Mouse (Mus musculus) kidney, postnatal 36 days (tissue): ENCODE data around the gene Gm10142.
"Not testable (repeated sequence)": the region's sequence is repeated elsewhere in the genome, so short reads cannot be mapped to it uniquely, and the experiment has no call there.

Source experiments
- DNase-seq, 2 experiments: peaks; one replicate each; pipeline ENCODE4 v3.0.0; 2021 to 2022; ENCODE audit warnings: mixed read lengths in 2 of 2

Gene Gm10142

DNA sequence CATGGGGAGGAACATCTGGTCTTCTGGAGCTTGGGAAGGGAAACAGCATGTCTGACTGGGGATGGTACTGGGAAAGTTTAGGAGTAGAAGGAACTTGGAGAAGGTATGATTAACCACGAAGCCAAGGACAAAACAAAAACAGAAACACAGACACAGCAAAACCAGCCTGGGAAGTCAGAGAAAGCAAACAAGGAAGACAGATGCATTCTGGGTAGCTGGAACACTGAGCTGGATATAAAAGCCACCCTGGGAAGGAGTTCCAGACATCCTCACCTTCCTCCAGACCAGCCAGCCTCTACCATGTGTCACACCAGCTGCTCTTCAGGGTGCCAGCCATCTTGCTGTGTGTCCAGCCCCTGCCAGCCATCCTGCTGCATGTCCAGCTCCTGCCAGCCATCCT is at the start of gene Gm10142:
Gm10142 (plus strand) TSS at position 301 of the 400 bp plus-strand sequence.
- no peak for DNase-seq

DNA sequence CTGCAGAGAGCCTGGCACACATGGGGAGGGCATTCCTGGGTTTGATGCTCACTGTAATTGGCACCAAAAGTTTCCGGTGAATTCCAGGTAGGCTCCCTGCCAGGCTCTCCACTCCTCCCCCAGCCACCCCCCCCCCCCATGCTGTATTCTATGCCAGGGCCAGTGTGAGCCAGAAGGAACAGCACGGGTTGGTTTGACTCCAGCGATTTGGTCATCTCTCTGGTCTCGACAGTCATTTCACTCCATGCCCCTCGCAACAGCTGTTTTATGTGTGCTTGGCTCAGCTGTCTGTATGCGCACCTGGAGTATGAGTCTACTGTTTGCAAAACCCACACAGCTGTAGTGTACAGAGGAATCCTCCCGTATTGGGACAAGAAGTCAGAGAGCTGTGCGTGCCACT is 49.3 kb upstream of the Gm10142 start:
- no peak for DNase-seq

DNA sequence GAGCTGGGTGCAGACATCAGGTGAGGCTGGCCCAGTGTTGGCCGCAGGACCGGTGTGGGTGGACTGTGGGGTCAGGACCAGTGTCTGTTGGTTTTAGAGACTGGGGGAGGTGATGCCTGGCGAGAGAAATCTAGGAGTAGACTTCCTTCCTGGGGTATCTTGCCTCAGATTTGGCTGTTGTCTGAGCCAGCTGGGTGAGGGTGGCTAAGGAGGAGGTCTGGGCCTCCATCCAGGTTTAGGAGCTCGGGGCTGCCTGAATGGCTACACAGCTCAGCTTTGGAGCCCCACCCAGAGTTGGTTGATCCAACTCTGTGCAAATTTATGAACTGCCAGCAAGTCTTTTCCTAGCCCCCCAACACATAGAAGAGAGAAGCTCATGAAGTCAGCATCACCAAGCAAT is 48.2 kb upstream of the Gm10142 start:
- DNase-seq, result no peak

DNA sequence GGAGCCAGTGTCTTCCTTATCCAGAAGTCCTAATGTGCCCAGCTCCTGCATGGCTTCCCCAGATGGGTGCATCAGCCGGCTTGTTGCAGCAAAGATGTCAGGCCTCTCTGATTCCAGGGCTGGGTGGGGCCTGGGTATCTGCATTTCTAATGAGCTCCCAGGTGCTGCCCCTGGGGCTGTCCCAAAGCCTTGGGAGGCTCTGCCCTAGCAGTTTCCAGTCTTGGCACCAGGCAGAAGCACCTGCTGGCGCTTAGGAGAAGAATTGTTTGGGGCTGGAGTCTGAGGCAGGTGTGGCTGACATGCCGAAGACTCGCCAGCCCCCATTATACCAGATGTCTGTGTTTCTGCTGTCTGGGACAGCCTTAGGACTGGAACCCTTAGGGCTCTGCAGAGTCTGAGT is 44.9 kb upstream of the Gm10142 start:
- DNase-seq, result no peak

DNA sequence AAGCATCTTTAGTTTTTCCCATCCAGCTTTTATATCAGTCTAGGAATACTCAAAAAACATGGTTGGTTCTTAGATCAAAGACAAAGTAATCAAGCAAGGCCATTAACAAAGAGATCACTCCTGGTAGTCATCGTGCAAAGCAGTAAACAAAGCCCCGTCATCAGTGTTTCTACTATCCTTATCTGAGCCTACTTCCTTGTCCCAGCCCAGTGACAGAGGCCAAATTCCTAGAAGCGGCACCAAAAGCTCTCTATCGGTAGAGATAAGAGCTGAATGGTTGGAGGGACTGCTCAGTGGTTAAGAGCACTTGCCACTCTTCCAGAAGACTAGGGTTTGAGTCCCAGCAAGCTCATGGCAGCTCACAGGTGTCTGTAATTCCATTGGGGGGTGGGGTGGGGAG is 44.1 kb upstream of the Gm10142 start:
- no peak for DNase-seq

DNA sequence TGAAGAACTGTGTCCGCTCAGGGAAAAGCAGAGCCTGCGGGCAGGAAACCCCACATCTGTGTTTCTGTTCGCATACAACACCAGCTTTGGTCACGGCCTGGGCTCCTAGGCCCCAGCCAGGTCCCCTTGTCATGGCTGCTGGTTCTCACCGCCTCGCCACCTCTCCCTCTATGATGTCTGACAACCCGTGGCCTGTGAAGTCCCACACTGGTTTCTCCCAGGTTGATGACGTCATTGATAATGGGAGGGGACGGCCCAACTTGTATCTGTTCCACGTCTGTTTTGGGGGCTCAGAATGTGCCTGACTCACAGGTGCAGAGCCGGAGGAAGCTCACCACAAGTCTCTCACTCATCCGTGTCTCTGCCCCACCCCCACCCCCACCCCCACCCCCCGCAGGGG is 41.8 kb upstream of the Gm10142 start:
- no peak for DNase-seq

DNA sequence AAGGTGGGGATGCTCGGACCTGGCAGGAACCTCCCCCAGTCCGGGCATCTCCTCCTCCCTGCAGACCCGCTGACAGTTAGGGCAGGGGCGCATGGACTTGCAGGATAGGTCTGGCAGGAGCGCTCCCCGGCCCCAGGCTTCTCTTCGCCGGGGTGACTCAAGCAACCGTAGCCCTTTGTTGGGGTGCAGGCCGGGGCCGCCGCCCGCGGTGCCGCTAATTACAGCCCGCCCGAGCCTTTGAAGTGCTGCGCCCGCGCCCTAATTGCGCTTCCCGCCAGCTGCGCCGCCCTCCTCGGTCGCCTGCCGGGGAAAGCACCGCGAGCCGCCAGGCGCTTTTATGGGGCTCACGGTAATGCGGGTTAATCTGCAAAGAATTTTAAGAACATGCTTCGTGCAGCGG is 38.0 kb upstream of the Gm10142 start:
- DNase-seq, result no peak

DNA sequence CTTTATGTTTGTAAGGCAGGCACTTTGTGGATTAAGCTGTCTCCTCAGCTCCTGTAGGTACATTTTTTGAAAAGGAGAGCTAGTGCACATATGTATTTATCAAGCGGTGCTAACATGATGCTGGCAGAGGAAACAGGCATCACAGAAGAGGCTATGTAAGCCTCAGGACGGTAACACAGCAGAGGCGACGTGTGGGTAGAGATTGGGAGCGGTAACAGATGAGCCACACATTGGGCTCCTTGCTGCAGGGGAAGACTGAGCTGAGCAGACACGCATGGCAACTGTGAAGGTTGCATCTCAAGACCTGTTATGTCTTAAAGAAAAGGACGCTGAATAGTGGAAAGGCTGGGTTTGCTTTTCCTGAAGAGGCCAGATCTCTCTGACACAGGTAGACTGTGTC is 32.6 kb upstream of the Gm10142 start:
- no peak for DNase-seq

DNA sequence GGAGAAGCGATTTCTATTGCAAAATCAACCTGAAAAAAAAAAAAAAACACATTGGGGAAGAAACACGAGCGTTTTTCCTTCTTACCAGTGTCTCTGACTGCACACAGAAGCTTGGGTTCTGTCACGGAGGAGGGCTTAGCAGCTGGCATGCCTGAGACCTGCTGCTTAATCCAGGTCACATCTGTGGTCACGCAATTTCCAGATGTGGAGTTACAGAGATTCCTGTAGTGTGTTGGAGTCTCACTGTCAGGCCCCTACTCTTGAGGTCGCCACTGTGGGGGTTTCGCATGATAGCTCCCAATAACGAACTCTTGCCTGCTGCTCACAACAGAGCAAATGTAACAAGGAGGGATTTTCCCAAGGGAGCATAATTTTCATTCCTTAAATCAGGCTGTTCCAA is 31.4 kb upstream of the Gm10142 start:
- DNase-seq, result no peak

DNA sequence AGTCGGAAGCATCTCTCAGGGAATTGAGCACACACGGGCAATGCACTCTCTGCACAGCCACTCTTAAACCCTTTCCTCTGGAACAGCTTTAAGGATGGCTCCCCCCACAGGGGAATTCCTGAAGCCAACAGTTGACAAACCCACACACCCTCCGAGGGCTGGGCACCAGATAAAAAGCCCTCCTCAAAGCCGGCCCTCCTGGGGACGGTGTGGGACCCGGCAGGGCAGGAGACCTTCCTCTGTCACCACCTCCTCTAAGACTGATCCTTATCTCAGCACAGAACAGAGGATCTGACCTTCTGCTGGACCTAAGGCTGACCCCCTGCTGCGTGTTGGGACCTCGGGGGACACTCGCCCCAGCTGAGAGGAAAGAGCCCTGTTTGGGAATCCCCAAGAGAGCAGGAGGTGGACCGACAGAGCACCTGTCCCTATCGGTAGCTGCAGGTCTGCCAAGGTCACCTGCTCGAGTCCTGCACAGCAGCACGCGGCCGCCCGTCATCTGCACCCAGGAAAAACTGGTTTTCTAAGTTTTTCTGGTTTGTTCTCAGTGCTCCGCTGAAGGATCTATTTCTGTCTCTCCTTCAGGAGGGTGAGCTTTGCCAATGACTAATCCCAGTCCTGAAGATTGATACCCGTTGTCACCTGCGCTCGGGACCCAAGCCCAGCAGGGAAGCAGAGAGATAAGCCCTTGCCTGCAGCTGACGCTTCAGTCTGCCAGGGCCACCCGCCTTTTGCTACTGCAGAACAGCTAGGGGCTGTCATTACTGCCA is 29.5 kb upstream of the Gm10142 start, which contains the start of gene Tspear:
Tspear (plus strand) TSS at position 675 of the 770 bp plus-strand sequence.
- no peak for DNase-seq

DNA sequence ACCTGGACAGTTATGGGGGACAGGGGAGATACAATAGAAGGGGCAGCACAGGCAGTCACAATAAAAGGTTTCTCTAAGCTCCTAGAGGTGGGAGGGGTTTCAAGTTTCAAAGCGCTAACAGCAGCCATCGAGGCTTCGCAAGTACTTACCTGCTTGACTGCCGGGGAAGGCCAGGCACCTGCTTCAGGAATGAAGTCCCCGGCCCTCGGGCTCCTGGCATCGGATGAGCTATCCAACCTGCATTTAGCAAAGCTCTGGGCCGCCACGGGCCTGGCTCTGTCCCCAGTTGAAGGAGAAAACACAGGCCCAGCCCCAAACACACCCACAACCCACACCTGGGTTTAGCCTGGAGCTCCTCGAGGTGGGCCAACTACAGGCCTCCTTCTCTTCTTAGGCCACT is 28.6 kb upstream of the Gm10142 start:
- no peak for DNase-seq

DNA sequence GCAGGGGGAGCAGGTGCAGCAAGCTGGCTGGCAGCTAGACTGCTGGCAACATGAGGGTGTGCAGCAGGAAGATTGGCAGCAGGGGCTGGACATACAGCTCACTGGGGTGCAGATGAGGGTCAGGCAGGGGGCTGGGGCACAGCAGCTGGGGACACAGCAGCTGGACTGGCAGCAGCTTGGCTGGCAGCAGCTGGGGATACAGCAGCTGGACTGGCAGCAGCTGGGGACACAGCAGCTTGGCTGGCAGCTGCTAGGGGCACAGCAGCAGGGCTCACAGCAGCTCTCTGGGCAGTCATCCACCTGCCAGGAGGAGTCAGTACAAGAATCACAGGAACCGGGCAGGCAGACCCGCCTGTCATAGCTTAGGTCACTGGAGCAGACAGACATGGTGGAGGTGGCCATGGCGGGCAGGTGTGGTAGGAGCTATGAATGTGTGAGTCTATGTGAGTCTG is 25.2 kb upstream of the Gm10142 start, which contains the start of gene Gm19402:
Gm19402 (minus strand) TSS at position 402 of the 452 bp plus-strand sequence.
- not testable (repeated sequence) for DNase-seq

DNA sequence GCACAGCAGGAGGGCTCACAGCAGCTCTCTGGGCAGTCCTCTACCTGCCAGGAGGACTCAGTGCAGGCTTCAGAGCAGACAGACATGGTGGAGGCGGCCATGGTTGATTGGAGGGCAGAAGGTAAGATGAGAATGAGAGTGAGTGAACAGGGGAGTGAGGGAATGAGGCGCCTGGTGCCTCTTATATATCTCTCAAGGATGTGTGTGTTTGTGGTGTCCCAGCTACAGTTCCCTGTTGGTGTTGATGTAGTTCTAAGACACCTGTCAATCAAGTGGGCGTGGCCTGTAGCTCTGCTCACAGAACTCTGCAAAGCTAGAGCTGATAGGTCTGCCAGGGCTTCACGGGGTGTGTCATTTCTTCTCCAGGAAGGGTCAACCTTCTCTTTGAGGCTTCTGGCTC is 18.5 kb upstream of the Gm10142 start, which contains the start of gene Gm9508:
Gm9508 (minus strand) TSS at position 101 of the 400 bp plus-strand sequence.
- no peak for DNase-seq

DNA sequence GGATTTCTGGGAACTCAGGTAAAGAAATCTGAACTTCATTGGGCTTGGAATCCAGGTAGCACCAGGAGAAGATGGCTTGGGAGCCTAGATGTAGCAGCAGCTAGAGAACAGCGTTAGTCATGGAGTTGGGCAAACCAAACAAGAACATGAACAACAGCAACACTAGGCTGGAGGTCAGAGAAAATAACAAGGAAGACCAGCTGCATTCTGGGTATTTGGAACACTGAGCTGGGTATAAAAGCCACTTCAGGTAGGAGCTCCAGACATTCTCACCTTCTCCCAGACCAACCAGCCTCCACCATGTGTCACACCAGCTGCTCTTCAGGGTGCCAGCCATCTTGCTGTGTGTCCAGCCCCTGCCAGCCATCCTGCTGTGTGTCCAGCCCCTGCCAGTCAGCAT is 9.3 kb upstream of the Gm10142 start, which contains the start of gene Gm10272:
Gm10272 (plus strand) TSS at position 301 of the 400 bp plus-strand sequence.
- no peak for DNase-seq

DNA sequence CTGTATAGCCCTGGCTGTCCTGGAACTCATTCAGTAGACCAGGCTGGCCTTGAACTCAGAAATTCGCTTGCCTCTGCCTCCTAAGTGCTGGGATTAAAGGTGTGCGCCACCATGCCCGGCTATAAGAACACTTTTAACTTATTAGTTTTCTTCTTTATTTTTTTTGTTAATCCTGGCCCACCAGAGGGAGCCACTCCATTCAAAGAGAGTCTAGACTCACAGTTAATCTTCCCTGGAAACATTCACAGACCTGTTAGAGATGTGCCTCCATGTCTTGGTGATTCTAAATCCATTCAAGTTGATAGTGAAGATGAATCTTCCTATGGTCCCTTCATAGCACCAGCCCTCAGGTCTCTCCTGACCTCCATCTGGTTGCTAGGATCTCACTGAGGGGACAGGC is 5.8 kb upstream of the Gm10142 start:
- DNase-seq, result no peak

DNA sequence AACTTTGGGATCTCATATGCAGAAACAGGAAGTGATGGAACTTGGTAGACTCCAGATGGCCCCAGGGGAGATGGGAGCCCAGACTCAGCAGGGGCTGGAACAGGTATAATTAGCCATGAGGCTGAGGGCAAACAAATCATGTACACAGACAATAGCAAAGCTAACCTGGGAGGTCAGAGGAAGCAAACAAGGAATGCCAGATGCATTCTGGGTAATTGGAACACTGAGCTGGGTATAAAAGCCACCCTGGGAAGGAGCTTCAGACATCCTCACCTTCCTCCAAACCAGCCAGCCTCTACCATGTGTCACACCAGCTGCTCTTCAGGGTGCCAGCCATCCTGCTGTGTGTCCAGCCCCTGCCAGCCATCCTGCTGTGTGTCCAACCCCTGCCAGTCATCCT is 4.5 kb upstream of the Gm10142 start, which contains the start of gene Gm10024:
Gm10024 (plus strand) TSS at position 301 of the 400 bp plus-strand sequence.
- DNase-seq, result not testable (repeated sequence)

DNA sequence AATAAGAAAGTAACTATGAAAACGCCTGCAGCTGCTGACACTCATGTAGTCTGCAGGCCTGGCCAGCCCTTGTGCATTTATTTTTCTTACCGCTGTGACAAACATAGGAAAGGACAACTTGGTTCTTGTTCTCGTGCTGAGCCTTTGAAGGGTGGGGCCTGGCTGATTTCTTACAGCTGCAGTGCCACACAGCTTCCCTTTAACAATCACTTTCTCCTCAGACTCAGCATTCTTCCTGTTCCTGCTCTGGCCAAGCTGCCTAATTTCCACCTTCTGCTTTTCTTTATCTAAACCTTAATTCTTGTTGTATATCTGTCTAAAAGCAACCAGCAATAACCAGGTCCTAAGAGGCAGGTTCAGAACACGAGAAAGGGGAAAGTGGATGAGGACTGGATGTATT is 1.9 kb upstream of the Gm10142 start:
- no peak for DNase-seq

DNA sequence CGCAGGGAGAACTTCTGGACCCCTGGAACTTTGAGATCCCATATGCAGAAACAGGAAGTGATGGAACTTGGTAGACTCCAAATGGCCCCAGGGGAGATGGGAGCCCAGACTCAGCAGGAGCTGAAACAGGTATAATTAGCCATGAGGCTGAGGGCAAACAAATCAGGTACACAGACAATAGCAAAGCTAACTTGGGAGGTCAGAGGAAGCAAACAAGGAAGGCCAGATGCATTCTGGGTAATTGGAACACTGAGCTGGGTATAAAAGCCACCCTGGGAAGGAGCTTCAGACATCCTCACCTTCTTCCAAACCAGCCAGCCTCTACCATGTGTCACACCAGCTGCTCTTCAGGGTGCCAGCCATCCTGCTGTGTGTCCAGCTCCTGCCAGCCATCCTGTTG is 4.7 kb downstream of the Gm10142 start, which contains the start of gene Krtap12-1:
Krtap12-1 (plus strand) TSS at position 301 of the 400 bp plus-strand sequence.
- not testable (repeated sequence) for DNase-seq

DNA sequence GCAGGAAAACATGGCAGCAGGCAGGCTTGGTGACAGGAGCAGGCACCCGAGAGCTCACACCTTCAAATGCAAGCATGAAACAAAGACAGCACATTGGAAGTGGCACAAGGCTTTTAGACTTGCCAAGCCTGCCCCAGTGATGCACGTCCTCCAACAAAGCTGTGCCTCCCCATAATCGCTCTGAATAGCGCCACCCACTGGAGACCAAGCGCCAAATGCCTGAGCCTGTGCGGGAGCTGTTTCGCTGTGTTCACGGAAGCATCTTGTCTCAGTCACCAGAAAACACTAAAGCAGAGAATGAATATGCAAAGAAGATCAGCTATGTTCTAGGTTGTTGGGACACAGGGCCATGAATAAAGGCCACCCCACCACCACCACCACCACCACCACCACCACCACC is 9.2 kb downstream of the Gm10142 start:
- DNase-seq, result no peak

DNA sequence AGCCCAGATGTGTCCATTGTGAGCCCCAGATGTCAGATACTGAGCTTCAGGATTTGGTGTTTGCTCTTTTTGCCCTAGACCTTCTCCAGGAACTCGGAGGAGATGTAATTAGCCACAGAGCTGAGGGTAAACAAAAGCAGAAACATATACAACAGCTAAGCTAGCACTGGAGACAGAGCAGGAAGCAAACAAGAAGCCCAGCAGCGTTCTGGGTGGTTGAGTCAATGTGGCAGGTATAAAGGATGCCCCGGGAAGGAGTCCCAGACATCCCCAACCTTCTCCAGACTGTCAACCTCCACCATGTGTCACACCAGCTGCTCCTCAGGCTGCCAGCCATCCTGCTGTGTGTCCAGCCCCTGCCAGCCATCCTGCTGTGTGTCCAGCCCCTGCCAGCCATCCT is 10.6 kb downstream of the Gm10142 start, which contains the start of gene Gm10100:
Gm10100 (plus strand) TSS at position 301 of the 400 bp plus-strand sequence.
- no peak for DNase-seq

DNA sequence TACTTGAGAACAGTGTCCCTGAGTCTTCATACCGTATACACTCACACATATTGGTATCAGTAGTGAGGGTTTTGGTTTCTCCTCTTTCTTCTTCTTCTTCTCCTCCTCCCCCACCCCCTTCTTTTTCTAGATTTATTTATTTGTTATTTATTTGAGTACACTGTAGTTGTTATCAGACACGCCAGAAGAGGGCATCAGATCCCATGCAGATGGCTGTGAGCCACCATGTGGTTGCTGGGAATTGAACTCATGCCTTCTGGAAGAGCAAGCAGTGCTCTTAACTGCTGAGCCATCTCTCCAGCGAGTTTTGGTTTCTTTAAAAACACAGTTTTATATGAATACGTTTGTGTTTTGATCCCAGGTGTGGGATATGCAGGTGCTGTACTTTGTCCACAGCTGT is 12.7 kb downstream of the Gm10142 start:
- DNase-seq, result peak in 1 of 2 experiments; percentile 40

DNA sequence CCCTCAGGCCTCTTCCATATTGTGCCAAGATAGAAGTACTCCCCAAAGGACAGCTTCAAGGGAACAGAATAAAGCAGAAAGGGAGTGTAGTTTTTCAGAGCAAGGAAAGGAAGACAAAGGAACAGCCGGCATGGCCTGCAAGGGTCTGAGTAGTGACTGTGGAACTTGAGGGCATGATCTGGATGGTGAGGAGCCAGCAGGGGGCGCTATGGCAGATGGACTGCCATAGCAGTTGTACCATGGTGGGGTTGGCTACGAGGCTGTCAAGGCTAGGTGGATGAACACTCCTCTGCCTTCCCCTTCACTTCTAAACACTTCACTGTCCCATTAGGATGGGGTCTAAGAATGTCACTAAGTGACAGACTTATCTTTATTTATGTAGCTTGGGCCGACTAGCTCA is 13.6 kb downstream of the Gm10142 start:
- peak in 1 of 2 experiments; percentile 38 for DNase-seq

DNA sequence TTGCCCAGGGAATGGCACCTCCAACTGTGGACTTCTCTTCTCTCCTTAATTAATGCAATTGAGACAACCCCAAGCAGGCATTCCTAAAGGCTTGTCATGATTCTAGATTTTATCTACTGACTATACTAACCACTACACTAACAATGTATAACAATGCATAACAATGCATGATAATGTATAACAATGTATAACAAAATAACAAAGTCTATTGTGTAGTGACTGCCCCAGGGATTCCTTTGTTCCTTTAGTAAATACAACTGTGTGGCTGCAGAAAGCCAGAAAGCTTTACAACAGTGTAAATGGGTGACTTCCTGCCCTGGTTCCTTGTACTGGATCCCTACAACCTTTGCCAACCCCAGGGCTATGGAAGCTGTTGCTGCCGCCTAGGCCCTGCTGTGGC is 20.3 kb downstream of the Gm10142 start:
- no peak for DNase-seq

DNA sequence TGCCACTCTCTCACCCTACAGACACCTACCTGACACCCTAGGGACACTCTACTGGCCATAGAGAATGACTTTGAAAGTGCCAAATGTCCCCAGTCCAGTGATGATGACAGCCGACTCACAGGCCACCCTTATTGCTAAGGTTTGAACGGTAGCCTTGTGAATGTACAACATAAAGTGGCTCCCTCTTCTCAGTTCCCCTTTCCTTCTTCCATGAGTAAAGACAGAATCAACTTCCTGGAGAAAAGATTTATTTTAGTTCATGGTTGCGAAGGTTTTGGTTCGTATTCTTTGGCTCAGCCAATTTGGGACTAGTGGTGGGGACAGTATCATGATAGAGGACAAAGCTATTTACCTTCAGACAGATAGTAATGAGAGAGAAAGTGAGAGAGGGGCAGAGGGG is 23.3 kb downstream of the Gm10142 start:
- no peak for DNase-seq
